Mouse (Mus musculus) ES-E14 (cell line): ENCODE data around the gene Hbq1b. TPM values are rescaled to one million over a fixed set of nuclear protein-coding genes. Genes with fewer than 3 reads are reported as not detected.
"Not testable (repeated sequence)": the region's sequence is repeated elsewhere in the genome, so short reads cannot be mapped to it uniquely, and the experiment has no call there.

Experiments
- DNase-seq: peaks from one replicate; pipeline ENCODE4 v3.0.0-alpha.2; 2013; ENCODE audit warnings: low read depth, low spot score
- H3K27ac ChIP-seq: 2 replicates; pipeline ENCODE4 v1.5.1; 2012; ENCODE audit warnings: low read depth, mild to moderate bottlenecking, low read length, moderate library complexity, mixed read lengths; ENCODE audit not compliant: poor library complexity, insufficient read depth, severe bottlenecking
- H3K36me3 ChIP-seq: 2 replicates; pipeline ENCODE4 v1.6.1; 2012; ENCODE audit warnings: mild to moderate bottlenecking, low read length, moderate library complexity, mixed read lengths; ENCODE audit not compliant: control insufficient read depth, poor library complexity, insufficient read depth, severe bottlenecking
- H3K4me1 ChIP-seq, 2 experiments: fragments of 150-350 bp in 1 of 2; sonication (generic) in 1 of 2; 2 replicates each; pipeline ENCODE4 v1.6.1; 2012; ENCODE audit warnings: low read length in 2 of 2, mild to moderate bottlenecking in 1 of 2, mixed read lengths in 1 of 2; ENCODE audit not compliant: control insufficient read depth in 2 of 2, insufficient read depth in 2 of 2, poor library complexity in 1 of 2
- H3K4me3 ChIP-seq, 2 experiments: fragments of 150-350 bp in 1 of 2; sonication (generic) in 1 of 2; 2 replicates each; pipeline ENCODE4 v1.5.1; 2012; ENCODE audit warnings: low read length in 2 of 2, low read depth in 1 of 2, mild to moderate bottlenecking in 1 of 2, mixed read lengths in 1 of 2; ENCODE audit not compliant: insufficient read depth in 1 of 2, poor library complexity in 1 of 2, severe bottlenecking in 1 of 2
- H3K9ac ChIP-seq: 2 replicates; pipeline ENCODE4 v1.6.1; 2012; ENCODE audit warnings: low read depth, mild to moderate bottlenecking, low read length, mixed read lengths; ENCODE audit not compliant: poor library complexity, insufficient read depth, severe bottlenecking
- H3K9me3 ChIP-seq: fragments of 150-350 bp; sonication (generic); 2 replicates; pipeline ENCODE4 v1.6.1; 2012; ENCODE audit warnings: low read depth, mild to moderate bottlenecking, low read length; ENCODE audit not compliant: control insufficient read depth, insufficient read depth
- CHD2 ChIP-seq: IDR thresholded peaks from 2 replicates; pipeline ENCODE4 v1.6.1; 2014; ENCODE audit warnings: mild to moderate bottlenecking, low read depth, low read length, inconsistent platforms
- HCFC1 ChIP-seq: IDR thresholded peaks from 2 replicates; pipeline ENCODE4 v1.6.1; 2012; ENCODE audit warnings: low read length, inconsistent platforms, borderline replicate concordance; ENCODE audit not compliant: insufficient read depth
- MAFK ChIP-seq: IDR thresholded peaks from 2 replicates; pipeline ENCODE4 v1.6.1; 2014; ENCODE audit warnings: mild to moderate bottlenecking, low read depth, low read length, inconsistent platforms; ENCODE audit not compliant: insufficient read depth
- ZC3H11A ChIP-seq: IDR thresholded peaks from 2 replicates; pipeline ENCODE4 v1.6.1; 2012; ENCODE audit warnings: low read depth, mild to moderate bottlenecking, inconsistent platforms, low read length, borderline replicate concordance
- ZNF384 ChIP-seq: IDR thresholded peaks from 2 replicates; pipeline ENCODE4 v1.6.1; 2012; ENCODE audit warnings: low read depth, low read length, inconsistent platforms
- in situ Hi-C, 2 experiments: fragments of 600-800 bp; cut with MboI; formaldehyde crosslinking; loops; one replicate each; pipeline ENCODE4 v1.15.1; 2025; ENCODE audit warnings: low sequenced_read_pairs in 2 of 2, inconsistent platforms in 1 of 2; ENCODE audit not compliant: unreplicated experiment in 2 of 2
- total RNA-seq: library from RNA; depleted of rRNA; stranded (reverse); fragments of 300-350 nt; gene quantifications from 2 replicates; pipeline ENCODE4 v1.2.3, GENCODE M21; 2012; rRNA removed

The Hbq1b gene
- 0.80 TPM in 1 of 2 replicates, not detected in the other for total RNA-seq

GRCm38 (mm10) chr11:32286695-32287492, at the start of gene Hbq1b:
TSS of gene Hbq1b (plus strand) at chr11:32286965.
- H3K9ac ChIP-seq, result peak within 1 kb of the TSS; percentile 64; the same call in 1 of the 2 replicates

DNA sequence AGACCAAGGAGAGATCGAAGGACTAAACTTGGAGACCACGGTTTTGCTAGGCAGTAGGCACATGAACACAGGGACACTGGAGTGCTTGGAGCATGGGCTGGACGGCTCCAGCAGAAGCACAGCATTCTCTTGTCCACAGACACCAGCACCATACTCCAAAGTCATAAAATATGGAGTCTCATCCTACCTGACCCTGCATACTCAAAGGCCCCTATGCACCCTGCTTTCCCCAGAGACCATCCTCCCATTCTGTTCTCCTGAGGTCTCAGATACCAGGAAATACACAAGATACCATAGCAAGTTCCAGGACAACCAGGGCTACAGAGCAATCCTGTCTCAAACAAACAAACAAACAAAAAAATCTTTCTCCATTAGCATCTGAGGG, 49.4 kb upstream of the Hbq1b start:
- TF ChIP-seq CHD2 (no peak), MAFK (no peak), HCFC1 (no peak), ZNF384 (no peak), ZC3H11A (no peak)
- in situ Hi-C loops, result no loop called here

More at GRCm38 (mm10) chr11:32286695-32287492, at the start of gene Hbq1b:
- peak within 1 kb of the TSS; percentile 55 to 67; a peak in 3 of 4 replicates for H3K4me3 ChIP-seq
- DNase-seq, H3K36me3 ChIP-seq, H3K4me1 ChIP-seq, H3K27ac ChIP-seq, H3K9me3 ChIP-seq, in situ Hi-C loops: not testable (repeated sequence)

GRCm38 (mm10) chr11:32238093-32238860, 48.5 kb upstream of the Hbq1b start:
- DNase-seq, result no peak

More for the DNA sequence above, 49.4 kb upstream of the Hbq1b start:
- Histone ChIP-seq H3K27ac (no peak overlapping the region), H3K4me3 (no peak overlapping the region), H3K4me1 (no peaks in the 10 kb centered on the region), H3K9ac (no peak overlapping the region), H3K9me3 (no peaks in the 10 kb centered on the region), H3K36me3 (peaks cover 22% of the 10 kb centered on the region)
- no peak for DNase-seq

GRCm38 (mm10) chr11:32241391-32241790, 45.4 kb upstream of the Hbq1b start:
- in situ Hi-C loops, result no loop called here
- Histone ChIP-seq H3K4me1 (peaks cover 0 to 2% of the 10 kb centered on the region in 2 experiments; a peak in 1 of 4 replicates), H3K9me3 (no peaks in the 10 kb centered on the region), H3K9ac (no peak overlapping the region), H3K4me3 (no peak overlapping the region), H3K36me3 (peaks cover 7% of the 10 kb centered on the region; the same call in 1 of the 2 replicates), H3K27ac (no peak overlapping the region)
- DNase-seq, result no peak
- TF ChIP-seq CHD2, result no peak
- no peak for TF ChIP-seq HCFC1
- TF ChIP-seq ZNF384, result no peak
- TF ChIP-seq ZC3H11A, result no peak
- TF ChIP-seq MAFK, result no peak

More at GRCm38 (mm10) chr11:32238093-32238860, 48.5 kb upstream of the Hbq1b start:
- TF ChIP-seq MAFK (no peak), ZC3H11A (peak; percentile 85), CHD2 (no peak)
- Histone ChIP-seq H3K9me3 (no peaks in the 10 kb centered on the region), H3K27ac (no peak overlapping the region), H3K4me3 (no peak overlapping the region), H3K36me3 (peaks cover 18% of the 10 kb centered on the region), H3K9ac (no peak overlapping the region), H3K4me1 (no peaks in the 10 kb centered on the region)
- in situ Hi-C loops, result no loop called here
